Comparison of ENCODE assay signal across 22 mouse cellular contexts in genomic region chr5:33518860-33519259, GRCm38 (mm10).
A peak's percentile ranks its signal among the peaks of the same experiment; 100 is the strongest.
DNase-seq lines count a peak whose midpoint lies in the region; ATAC-seq and TF ChIP-seq lines count a peak whose summit lies in the region.
"Had no signal": no experiment of that assay in that cellular context is flagged by ENCODE, and none has a peak within 500 bp of the region (broad histone marks: within the 10 kb centered on the region; RNA-seq: fewer than 3 reads in every experiment).

No protein-coding gene starts in this region.

- no peaks in the 10 kb centered on the region for H3K36me3 ChIP-seq in forebrain, embryonic 10.5 days (replicated peaks)
- H3K36me3 ChIP-seq in forebrain, embryonic 11.5 days (ENCODE audit: control insufficient read depth, insufficient read depth, low read length) = no peaks in the 10 kb centered on the region
- H3K36me3 ChIP-seq in midbrain, embryonic 13.5 days = no peaks in the 10 kb centered on the region
- H3K36me3 ChIP-seq in midbrain, embryonic 11.5 days (ENCODE audit: control insufficient read depth, insufficient read depth, low read length) = no peaks in the 10 kb centered on the region
- no peaks in the 10 kb centered on the region for H3K36me3 ChIP-seq in hindbrain, embryonic 14.5 days (replicated peaks; ENCODE audit: control insufficient read depth, insufficient read depth)
- no peaks in the 10 kb centered on the region for H3K36me3 ChIP-seq in stomach, postnatal 0 days (ENCODE audit: control insufficient read depth, insufficient read depth, low read length)
- H3K36me3 ChIP-seq: midbrain, embryonic 12.5 days; stomach, embryonic 15.5 days had no signal

- no peak for DNase-seq in forebrain, embryonic 10.5 days (ENCODE audit: extremely low spot score, low spot score)
- no peak for DNase-seq in forebrain, embryonic 11.5 days (ENCODE audit: low spot score)
- DNase-seq in midbrain, embryonic 11.5 days (ENCODE audit: low spot score, missing footprints) = no peak
- DNase-seq in hindbrain, embryonic 14.5 days (ENCODE audit: low spot score) = no peak
- DNase-seq in urinary bladder, postnatal 36 days (ENCODE audit: low spot score in 2 of 2) = no peak
- DNase-seq in stomach, postnatal 0 days (ENCODE audit: low spot score) = no peak
- no peak for DNase-seq in cerebellum, adult 9-10 months
- DNase-seq: adrenal gland, postnatal 25 days; cerebellum, adult 2 months; gastrocnemius, adult 2 months; heart, adult 11 months; heart, postnatal 4 days; kidney, adult 11 months; kidney, postnatal 25 days; lung, adult 18-20 months; lung, postnatal 36 days; right cerebral cortex, adult 18-20 months had no signal

- H3K4me2 ChIP-seq in forebrain, embryonic 11.5 days (ENCODE audit: low read depth, low read length, severe bottlenecking) = no peak overlapping the region
- no peak overlapping the region for H3K4me2 ChIP-seq in midbrain, embryonic 13.5 days (replicated peaks)
- H3K4me2 ChIP-seq in midbrain, embryonic 11.5 days = no peak overlapping the region
- H3K4me2 ChIP-seq in hindbrain, embryonic 14.5 days (replicated peaks) = no peak overlapping the region
- H3K4me2 ChIP-seq in stomach, postnatal 0 days (replicated peaks; ENCODE audit: low read depth) = no peak overlapping the region
- H3K4me2 ChIP-seq: midbrain, embryonic 12.5 days; stomach, embryonic 15.5 days had no signal

- TF ChIP-seq EP300 in stomach, postnatal 0 days (optimal IDR thresholded peaks at IDR 0.05) = no peak

- H3K27ac ChIP-seq in forebrain, embryonic 10.5 days = peak overlapping the region; percentile 22; the same call in 1 of the 2 replicates
- H3K27ac ChIP-seq in forebrain, embryonic 11.5 days (ENCODE audit: low read depth, low read length) = no peak overlapping the region
- no peak overlapping the region for H3K27ac ChIP-seq in midbrain, embryonic 13.5 days
- H3K27ac ChIP-seq in midbrain, embryonic 11.5 days (ENCODE audit: low read depth, low read length) = no peak overlapping the region
- no peak overlapping the region for H3K27ac ChIP-seq in hindbrain, embryonic 14.5 days
- H3K27ac ChIP-seq in stomach, postnatal 0 days (replicated peaks) = no peak overlapping the region
- H3K27ac ChIP-seq: gastrocnemius, adult 2 months; midbrain, embryonic 12.5 days; stomach, embryonic 15.5 days had no signal

- no peak overlapping the region for H3K9ac ChIP-seq in forebrain, embryonic 11.5 days (ENCODE audit: low read length)
- no peak overlapping the region for H3K9ac ChIP-seq in midbrain, embryonic 13.5 days (replicated peaks)
- H3K9ac ChIP-seq in midbrain, embryonic 11.5 days (ENCODE audit: low read length) = no peak overlapping the region
- H3K9ac ChIP-seq in hindbrain, embryonic 14.5 days = no peak overlapping the region
- H3K9ac ChIP-seq in stomach, postnatal 0 days (ENCODE audit: low read length) = no peak overlapping the region
- H3K9ac ChIP-seq: midbrain, embryonic 12.5 days; stomach, embryonic 15.5 days had no signal

- H3K4me3 ChIP-seq in forebrain, embryonic 10.5 days = no peak overlapping the region
- H3K4me3 ChIP-seq in forebrain, embryonic 11.5 days (ENCODE audit: low read depth, low read length) = no peak overlapping the region
- H3K4me3 ChIP-seq in midbrain, embryonic 13.5 days (replicated peaks) = no peak overlapping the region
- H3K4me3 ChIP-seq in midbrain, embryonic 11.5 days (ENCODE audit: low read depth, low read length) = no peak overlapping the region
- H3K4me3 ChIP-seq in hindbrain, embryonic 14.5 days (replicated peaks; ENCODE audit: low read length) = no peak overlapping the region
- no peak overlapping the region for H3K4me3 ChIP-seq in stomach, postnatal 0 days (ENCODE audit: low read depth, low read length)
- H3K4me3 ChIP-seq: erythroblast, embryonic 14.5 days; gastrocnemius, adult 2 months; midbrain, embryonic 12.5 days; stomach, embryonic 15.5 days had no signal

- no peaks in the 10 kb centered on the region for H3K9me3 ChIP-seq in forebrain, embryonic 10.5 days
- no peaks in the 10 kb centered on the region for H3K9me3 ChIP-seq in forebrain, embryonic 11.5 days (ENCODE audit: control insufficient read depth, low read length)
- H3K9me3 ChIP-seq in midbrain, embryonic 13.5 days = no peaks in the 10 kb centered on the region
- no peaks in the 10 kb centered on the region for H3K9me3 ChIP-seq in midbrain, embryonic 11.5 days (ENCODE audit: control insufficient read depth, low read length)
- no peaks in the 10 kb centered on the region for H3K9me3 ChIP-seq in hindbrain, embryonic 14.5 days (ENCODE audit: control insufficient read depth, low read length)
- no peaks in the 10 kb centered on the region for H3K9me3 ChIP-seq in stomach, postnatal 0 days (ENCODE audit: control insufficient read depth, low read length)
- H3K9me3 ChIP-seq: midbrain, embryonic 12.5 days; stomach, embryonic 15.5 days had no signal

- peaks cover 9% of the 10 kb centered on the region for H3K4me1 ChIP-seq in forebrain, embryonic 10.5 days
- 0 out of 2 replicates have a peak, but pooled peaks cover 2% of the 10 kb centered on the region for H3K4me1 ChIP-seq in forebrain, embryonic 11.5 days (replicated peaks; ENCODE audit: control insufficient read depth, insufficient read depth, low read length)
- peaks cover 8% of the 10 kb centered on the region for H3K4me1 ChIP-seq in midbrain, embryonic 13.5 days (replicated peaks)
- peaks cover 2% of the 10 kb centered on the region for H3K4me1 ChIP-seq in midbrain, embryonic 11.5 days (ENCODE audit: control insufficient read depth, insufficient read depth, low read length)
- peaks cover 18% of the 10 kb centered on the region; the same call in 1 of the 2 replicates for H3K4me1 ChIP-seq in hindbrain, embryonic 14.5 days (replicated peaks; ENCODE audit: control insufficient read depth, insufficient read depth, low read length)
- no peaks in the 10 kb centered on the region for H3K4me1 ChIP-seq in stomach, postnatal 0 days (replicated peaks; ENCODE audit: control insufficient read depth, insufficient read depth)
- H3K4me1 ChIP-seq: midbrain, embryonic 12.5 days; stomach, embryonic 15.5 days had no signal

- ATAC-seq in forebrain, embryonic 11.5 days (replicated peaks; ENCODE audit: low FRiP score) = no peak
- ATAC-seq in midbrain, embryonic 13.5 days = peak; percentile 38; the same call in 1 of the 2 replicates
- ATAC-seq in midbrain, embryonic 11.5 days (ENCODE audit: low FRiP score) = no peak
- peak; percentile 29; the same call in 1 of the 2 replicates for ATAC-seq in hindbrain, embryonic 14.5 days (ENCODE audit: low FRiP score)
- ATAC-seq in stomach, postnatal 0 days (ENCODE audit: low FRiP score, low TSS enrichment) = no peak
- ATAC-seq: activated CD4-positive, CD25-positive, alpha-beta regulatory T cell, adult 4 months had no signal

- no peak for TF ChIP-seq CTCF in stomach, postnatal 0 days (IDR thresholded peaks at IDR 0.05; ENCODE audit: low read depth)

- peaks cover 55% of the 10 kb centered on the region for H3K27me3 ChIP-seq in forebrain, embryonic 10.5 days (ENCODE audit: poor library complexity, severe bottlenecking)
- no peaks in the 10 kb centered on the region for H3K27me3 ChIP-seq in forebrain, embryonic 11.5 days (ENCODE audit: control insufficient read depth, insufficient read depth, low read length)
- H3K27me3 ChIP-seq in midbrain, embryonic 13.5 days = 0 out of 2 replicates have a peak, but pooled peaks cover 3% of the 10 kb centered on the region
- H3K27me3 ChIP-seq in midbrain, embryonic 11.5 days (ENCODE audit: control insufficient read depth, insufficient read depth, low read length) = no peaks in the 10 kb centered on the region; the same call in 1 of the 2 replicates
- no peaks in the 10 kb centered on the region; the same call in 1 of the 2 replicates for H3K27me3 ChIP-seq in hindbrain, embryonic 14.5 days (ENCODE audit: control insufficient read depth, insufficient read depth, low read length)
- no peaks in the 10 kb centered on the region for H3K27me3 ChIP-seq in stomach, postnatal 0 days (ENCODE audit: control insufficient read depth, insufficient read depth, low read length)
- H3K27me3 ChIP-seq: stomach, embryonic 15.5 days had no signal

- WGBS in forebrain, embryonic 10.5 days = 21% methylated on average over 6 of the region's 6 CpGs
- 21% methylated on average over 6 of the region's 6 CpGs for WGBS in forebrain, embryonic 11.5 days
- 20% methylated on average over 6 of the region's 6 CpGs for WGBS in midbrain, embryonic 13.5 days
- 21% methylated on average over 6 of the region's 6 CpGs for WGBS in midbrain, embryonic 11.5 days
- WGBS in hindbrain, embryonic 14.5 days = 35% methylated on average over 6 of the region's 6 CpGs
- 34% methylated on average over 6 of the region's 6 CpGs for WGBS in stomach, postnatal 0 days

Comparison
In these comparisons a context has a peak if more than half of its experiments do, and no peak if none do; other contexts are left out.
1. ATAC-seq: peak in midbrain, embryonic 13.5 days (single experiment) and hindbrain, embryonic 14.5 days (single experiment); none in forebrain, embryonic 11.5 days (single experiment), midbrain, embryonic 11.5 days (single experiment) and stomach, postnatal 0 days (single experiment).